Mouse (Mus musculus) megakaryocyte, embryonic 14.5 days (primary cell): ENCODE data around the gene Dlg3.

ENCODE experiments used
- FLI1 ChIP-seq: IDR thresholded peaks from 2 replicates; pipeline ENCODE4 v1.6.1; 2012; ENCODE audit warnings: low read length, inconsistent platforms, mixed read lengths
- GATA1 ChIP-seq: IDR thresholded peaks from 3 replicates; pipeline ENCODE4 v1.6.1; 2012; ENCODE audit warnings: mixed read lengths, low read length, inconsistent platforms, borderline replicate concordance

DNA sequence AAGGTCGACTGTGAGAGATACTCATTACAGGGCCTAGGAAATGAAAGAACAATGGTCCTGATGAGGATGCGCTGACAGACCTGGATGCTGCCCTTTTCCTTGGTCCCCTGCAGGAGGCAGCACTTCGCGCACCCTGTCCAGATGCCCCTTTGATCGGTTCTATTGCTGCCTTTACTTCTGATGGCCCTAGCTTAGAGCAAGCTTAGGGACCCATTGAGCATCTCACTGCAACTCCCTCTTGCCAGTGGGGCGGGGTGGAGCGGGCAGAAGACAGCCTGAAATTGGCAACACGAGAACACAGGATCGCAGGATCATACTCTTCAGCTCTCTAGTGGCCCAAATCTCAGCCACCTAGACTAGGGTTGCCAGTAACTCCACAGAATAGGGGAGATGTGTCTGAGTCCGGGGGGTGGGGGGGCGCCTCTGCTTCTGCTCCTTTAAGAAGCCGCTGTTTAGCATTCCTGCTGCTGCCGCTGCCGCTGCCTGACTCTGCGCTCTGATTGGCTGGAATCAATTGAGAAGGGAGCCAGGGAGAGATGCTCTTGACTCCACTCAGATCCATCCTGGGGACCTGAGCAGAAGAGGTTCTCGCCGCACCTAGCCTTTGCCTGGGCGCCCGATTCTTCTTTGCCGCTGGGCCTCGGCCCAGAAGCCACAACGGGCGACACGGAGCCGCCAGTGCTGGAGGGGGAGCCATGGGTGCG is at the start of gene Dlg3:
- TF ChIP-seq GATA1 (no peak), FLI1 (no peak)
